Mouse (Mus musculus) thymus, postnatal 25 days (tissue): ENCODE measurements around the gene Tex14.
"Not testable (repeated sequence)": the region's sequence is repeated elsewhere in the genome, so short reads cannot be mapped to it uniquely, and the experiment has no call there.

Source experiments
- DNase-seq: peaks from one replicate; pipeline ENCODE4 v3.0.0; 2022

Tex14 gene

GRCm38 (mm10) chr11:87479172-87479571, 74.3 kb downstream of the Tex14 start:
- not testable (repeated sequence) for DNase-seq

- DNase-seq: no peak
Observed at GRCm38 (mm10) chr11:87483796-87484326, 79.0 kb downstream of the Tex14 start.

- no peak for DNase-seq
Observed at GRCm38 (mm10) chr11:87488948-87489347, 84.1 kb downstream of the Tex14 start.

GRCm38 (mm10) chr11:87504690-87505214, 99.9 kb downstream of the Tex14 start:
- no peak for DNase-seq

GRCm38 (mm10) chr11:87506502-87506901, 101.6 kb downstream of the Tex14 start:
- no peak for DNase-seq

- DNase-seq: no peak
Observed at GRCm38 (mm10) chr11:87507043-87507442, 102.2 kb downstream of the Tex14 start.

GRCm38 (mm10) chr11:87519260-87519659, 114.4 kb downstream of the Tex14 start:
- peak; percentile 45 for DNase-seq

- DNase-seq: no peak
Observed at GRCm38 (mm10) chr11:87523466-87523865, 118.6 kb downstream of the Tex14 start.

GRCm38 (mm10) chr11:87523967-87524366, 119.1 kb downstream of the Tex14 start:
- no peak for DNase-seq

GRCm38 (mm10) chr11:87524780-87525179, 119.9 kb downstream of the Tex14 start:
- DNase-seq: no peak

GRCm38 (mm10) chr11:87527364-87527763, 122.5 kb downstream of the Tex14 start:
- no peak for DNase-seq

GRCm38 (mm10) chr11:87527990-87528389, 123.1 kb downstream of the Tex14 start:
- DNase-seq: no peak

- DNase-seq: no peak
Observed at GRCm38 (mm10) chr11:87531695-87532094, 126.8 kb downstream of the Tex14 start.

- DNase-seq: no peak
Observed at GRCm38 (mm10) chr11:87542285-87542684, 137.4 kb downstream of the Tex14 start.

GRCm38 (mm10) chr11:87542906-87543305, 138.0 kb downstream of the Tex14 start:
- no peak for DNase-seq

GRCm38 (mm10) chr11:87553342-87553741, 148.5 kb downstream of the Tex14 start:
- DNase-seq: no peak

- DNase-seq: no peak
Observed at GRCm38 (mm10) chr11:87554386-87554785, 149.5 kb downstream of the Tex14 start.

- no peak for DNase-seq
Observed at GRCm38 (mm10) chr11:87555106-87555703, 150.3 kb downstream of the Tex14 start.

GRCm38 (mm10) chr11:87561208-87561607, 156.3 kb downstream of the Tex14 start:
- no peak for DNase-seq

- DNase-seq: no peak
Observed at GRCm38 (mm10) chr11:87566501-87566900, 161.6 kb downstream of the Tex14 start, which contains the start of gene Gm11492. Gene Gm11492, plus strand, starts transcription at chr11:87566653.

- DNase-seq: no peak
Observed at GRCm38 (mm10) chr11:87568255-87568953, 163.5 kb downstream of the Tex14 start, which contains the start of gene Sept4. Gene Sept4, plus strand, starts transcription at chr11:87568903.

- no peak for DNase-seq
Observed at GRCm38 (mm10) chr11:87570743-87571142, 165.9 kb downstream of the Tex14 start.

GRCm38 (mm10) chr11:87571361-87571950, 166.6 kb downstream of the Tex14 start:
- no peak for DNase-seq

GRCm38 (mm10) chr11:87573751-87574150, 168.9 kb downstream of the Tex14 start:
- DNase-seq: no peak
